Mouse (Mus musculus) frontal cortex, postnatal 36 days (tissue): Measurements from ENCODE around the gene Mex3a.

Experiments
- DNase-seq, 2 experiments: peaks; one replicate each; pipeline ENCODE4 v3.0.0; 2022; ENCODE audit warnings: low spot score in 2 of 2

Mex3a gene

DNA sequence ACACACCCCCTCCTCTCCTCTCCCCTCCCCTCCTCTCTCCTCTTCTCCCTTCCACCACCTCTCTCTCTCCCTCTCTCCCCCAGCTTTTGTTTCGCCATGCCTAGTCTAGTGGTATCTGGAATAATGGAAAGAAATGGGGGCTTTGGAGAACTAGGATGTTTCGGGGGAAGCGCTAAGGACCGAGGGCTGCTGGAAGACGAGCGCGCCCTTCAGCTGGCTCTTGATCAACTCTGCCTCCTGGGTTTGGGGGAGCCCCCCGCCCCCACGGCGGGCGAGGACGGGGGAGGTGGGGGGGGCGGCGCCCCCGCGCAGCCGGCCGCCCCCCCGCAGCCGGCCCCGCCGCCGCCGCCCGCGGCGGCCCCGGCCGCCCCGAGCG is at the start of gene Mex3a:
Gene Mex3a, plus strand, starts transcription at position 97 of the 376 bp plus-strand sequence.
- no peak for DNase-seq

DNA sequence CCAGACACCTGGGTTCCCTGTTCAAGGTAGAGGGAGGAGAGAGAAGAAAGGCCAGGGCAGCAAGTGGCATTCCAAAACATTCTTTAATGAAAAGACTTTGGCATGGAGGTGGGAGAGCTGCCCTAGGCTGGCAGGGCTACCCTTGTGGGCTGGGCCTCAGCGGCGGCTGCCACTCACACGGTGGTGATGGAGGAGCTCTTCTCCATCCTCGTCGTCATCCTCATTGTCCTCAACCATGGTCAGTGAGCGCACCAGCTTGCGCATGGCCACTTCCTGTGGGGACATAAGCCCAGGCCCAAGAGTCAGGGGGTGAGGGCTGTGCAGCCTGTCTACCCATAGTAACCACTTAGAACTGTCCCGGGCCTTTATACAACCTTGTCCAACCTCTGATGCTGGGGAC is 49.1 kb upstream of the Mex3a start:
- DNase-seq = no peak

DNA sequence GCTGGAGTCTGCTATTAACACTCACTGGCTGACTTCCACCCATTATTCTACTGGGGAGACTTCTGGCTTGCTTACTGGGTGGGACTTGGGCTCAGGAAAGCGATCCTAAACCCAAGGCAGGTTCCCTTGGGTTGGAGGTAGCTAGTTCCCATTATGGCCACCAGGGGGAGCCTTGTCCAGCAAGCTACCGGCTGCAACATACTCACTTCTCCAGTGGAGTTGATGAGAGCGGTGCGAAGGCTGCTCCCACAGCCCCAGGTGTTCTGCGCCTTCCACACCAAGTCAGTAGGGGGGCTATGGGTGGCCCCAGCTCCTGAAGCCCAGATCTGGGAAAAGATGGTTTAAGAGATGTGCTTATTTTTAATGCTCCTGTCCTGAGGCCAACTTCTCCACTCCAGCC is 48.6 kb upstream of the Mex3a start:
- peak; percentile 74 to 75 for DNase-seq

DNA sequence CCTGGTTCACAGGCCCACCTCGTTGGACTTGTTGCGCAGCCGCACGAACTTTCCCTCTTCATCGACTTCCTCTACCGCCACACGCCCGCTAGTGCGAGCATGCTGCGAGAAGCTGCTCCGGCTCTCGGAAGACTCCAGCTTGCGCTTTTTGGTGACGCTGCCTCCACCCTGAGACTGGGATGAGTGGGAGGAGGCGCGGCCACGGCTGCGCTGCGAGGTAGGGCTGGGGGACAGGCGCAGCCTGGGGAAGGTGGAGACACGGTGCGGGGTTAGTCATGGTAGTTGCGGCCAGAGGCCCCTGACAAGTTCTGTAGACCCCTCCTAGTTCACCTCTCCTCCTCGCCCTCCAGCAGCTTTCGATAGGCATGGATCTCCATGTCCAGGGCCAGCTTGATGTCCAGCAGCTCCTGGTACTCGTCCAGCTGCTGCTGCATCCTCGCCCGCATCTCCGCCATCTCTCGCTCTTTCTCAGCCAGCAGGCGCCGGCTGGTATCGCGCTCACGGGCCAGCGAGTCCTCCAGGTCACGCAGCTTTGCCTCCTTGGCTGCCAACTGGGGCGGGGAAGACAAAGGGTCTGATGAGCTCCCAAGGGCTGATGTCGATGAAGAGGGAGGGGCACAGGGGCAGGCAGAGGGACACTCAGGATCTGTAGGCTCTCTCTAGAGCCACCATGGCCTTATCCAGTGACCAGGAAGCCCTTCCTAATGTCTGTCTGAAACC is 47.4 kb upstream of the Mex3a start:
- peak; percentile 51 to 55 for DNase-seq

DNA sequence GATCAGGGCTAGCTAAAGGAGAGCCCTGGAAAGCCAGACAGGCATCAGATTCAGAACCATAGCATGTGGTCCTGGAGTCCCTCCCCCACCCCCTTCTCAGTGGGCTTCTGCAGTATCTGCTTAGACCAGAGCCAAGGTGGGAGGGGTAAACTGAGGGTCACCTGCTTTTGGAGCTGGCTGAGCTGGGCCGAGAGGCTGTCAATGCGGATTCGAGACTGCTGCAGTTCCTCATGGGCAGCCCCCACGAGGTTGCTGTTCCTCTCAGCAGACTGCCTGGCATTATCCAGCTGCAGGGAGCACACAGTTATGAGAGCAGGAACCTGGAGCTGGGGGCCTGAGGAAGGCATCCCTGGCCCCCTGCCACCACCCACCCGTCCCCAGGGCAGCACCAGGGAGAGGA is 46.2 kb upstream of the Mex3a start:
- no peak for DNase-seq

DNA sequence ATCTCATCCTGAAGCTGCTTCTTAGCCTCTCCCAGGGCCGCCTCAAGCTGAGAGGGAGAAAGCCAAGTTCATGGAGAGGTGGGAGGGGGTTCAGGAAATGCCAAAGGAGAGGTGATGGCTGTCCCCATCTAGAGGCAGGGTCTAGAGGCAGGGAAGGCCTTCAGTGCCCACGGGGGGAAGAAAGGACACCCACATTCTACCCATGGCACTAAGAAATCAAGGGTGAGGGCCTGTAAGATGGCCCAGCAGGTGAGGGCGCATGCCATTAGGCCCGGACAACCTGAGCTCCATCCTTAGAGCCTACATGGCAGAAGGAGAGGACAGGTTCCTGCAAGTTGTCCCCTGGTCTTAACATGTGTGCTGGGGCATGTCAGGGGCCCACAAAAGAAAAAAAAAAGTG is 45.3 kb upstream of the Mex3a start:
- DNase-seq = no peak

DNA sequence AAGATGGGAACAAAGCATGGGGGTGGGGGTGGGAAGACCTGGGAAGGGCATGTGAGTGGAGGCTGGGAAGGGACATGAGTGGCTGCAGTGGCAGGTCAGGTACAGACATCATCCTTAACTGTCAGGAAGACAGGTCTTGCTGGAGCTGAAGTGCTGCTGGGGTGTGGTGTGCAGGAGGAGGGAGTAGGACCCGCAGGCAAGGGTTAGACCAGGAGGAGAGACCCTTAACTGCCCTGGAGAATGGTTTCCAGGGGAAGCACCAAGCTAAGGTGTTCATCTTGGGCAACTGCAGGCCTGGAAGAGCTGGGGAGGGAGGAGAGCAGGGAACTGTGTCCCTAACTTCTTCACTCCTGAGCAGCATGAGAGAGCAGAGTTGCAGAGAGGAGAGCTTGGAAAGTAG is 44.8 kb upstream of the Mex3a start:
- no peak for DNase-seq

DNA sequence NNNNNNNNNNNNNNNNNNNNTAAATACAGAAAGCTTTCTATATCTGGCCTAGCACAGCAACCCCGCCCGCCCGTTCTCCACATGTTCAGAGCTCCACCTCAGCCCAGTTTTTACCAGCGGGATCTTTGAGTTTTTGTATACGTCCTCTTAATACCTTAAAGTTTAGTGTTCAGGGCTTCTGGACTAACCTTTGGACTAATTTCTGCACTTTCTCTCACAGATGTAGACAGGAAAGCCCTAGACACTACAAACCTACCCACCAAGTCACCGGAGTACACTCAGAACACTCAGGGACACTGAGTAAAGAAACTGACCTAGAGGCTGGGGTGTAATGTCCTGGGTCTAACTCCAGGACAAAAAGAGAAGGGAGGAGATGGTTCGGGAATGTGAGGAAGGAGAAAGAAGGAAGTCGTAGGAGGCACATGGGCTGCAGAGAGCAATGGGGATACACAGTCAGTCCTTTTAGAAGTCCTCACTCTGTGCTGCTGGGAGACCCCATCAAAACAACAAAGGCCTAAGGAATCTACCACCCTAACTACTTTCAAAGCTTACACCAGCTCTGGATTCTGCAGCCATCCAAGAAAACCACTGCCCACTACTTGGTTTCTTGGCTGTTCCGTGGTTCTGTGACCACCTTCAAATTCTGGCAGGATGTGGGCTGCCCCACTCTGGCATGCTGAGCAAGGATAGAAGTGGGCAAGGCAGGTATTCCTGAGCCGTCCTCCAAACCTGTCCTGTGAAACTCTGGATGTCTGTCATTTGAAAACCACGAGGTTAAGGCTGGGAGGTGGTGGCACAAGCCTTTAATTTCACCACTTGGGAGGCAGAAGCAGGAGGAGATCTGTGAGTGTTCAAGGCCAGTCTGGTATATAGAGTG is 38.3 kb upstream of the Mex3a start:
- no peak for DNase-seq

DNA sequence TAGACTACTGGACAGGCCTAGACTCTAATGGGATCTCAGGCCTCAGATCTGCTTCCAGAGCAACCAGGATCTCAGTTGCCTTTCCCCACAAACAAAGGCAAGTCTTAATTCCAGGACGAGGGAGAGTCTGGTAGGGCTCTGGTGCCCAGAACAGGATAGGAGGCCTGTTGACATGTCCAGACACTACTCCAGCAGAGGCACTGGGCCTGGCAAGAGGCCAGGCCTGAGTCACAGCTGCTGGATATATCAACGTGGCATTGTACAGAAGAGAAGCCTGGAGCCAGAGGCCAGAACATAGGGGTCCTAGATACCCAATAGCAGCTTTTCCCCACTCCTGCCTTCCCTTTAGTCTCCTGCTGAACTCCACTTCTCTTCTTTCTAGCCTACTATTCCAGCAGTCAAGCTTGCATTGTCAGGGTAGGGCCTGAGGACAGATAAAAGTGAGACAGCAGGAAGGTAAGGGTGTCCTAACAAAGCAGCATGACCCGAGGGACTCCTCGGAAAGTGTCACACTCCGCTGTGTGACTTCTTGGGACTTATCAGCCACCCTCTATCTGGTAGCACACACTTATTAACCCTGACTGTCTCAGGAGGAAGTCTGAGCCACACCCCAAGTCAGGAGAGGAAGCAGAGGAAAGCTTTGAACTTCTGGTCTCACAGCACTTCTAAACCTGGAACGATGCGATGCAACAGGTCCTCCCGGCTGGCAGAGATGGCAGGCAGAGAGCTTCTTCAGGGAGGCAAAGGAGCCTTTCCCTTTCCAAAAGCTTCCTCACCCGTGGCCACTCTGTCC is 37.2 kb upstream of the Mex3a start:
- DNase-seq = no peak

DNA sequence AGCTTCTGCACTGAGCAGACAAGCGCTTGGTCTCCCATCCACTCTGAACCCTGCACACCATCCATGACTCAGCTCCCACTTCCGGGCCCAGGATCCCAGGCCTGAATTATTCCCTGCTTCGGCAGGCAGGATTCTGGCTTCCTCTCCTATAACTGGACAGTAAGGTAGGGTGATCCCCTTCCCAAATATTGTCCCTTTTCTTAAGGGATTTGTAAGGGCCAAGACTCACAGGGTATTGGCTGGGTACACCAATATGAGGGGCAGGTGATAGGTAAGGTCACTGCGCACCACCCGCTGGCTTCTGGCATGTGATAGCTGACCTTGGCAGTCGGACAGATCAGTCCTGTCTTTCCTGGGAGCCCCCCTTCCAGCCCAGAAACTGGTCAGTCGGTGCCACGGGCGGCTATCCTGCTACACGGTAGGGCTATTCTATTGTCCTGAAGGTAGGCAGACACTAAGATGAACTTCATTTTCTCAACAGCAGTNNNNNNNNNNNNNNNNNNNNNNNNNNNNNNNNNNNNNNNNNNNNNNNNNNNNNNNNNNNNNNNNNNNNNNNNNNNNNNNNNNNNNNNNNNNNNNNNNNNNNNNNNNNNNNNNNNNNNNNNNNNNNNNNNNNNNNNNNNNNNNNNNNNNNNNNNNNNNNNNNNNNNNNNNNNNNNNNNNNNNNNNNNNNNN is 36.3 kb upstream of the Mex3a start:
- no peak for DNase-seq

DNA sequence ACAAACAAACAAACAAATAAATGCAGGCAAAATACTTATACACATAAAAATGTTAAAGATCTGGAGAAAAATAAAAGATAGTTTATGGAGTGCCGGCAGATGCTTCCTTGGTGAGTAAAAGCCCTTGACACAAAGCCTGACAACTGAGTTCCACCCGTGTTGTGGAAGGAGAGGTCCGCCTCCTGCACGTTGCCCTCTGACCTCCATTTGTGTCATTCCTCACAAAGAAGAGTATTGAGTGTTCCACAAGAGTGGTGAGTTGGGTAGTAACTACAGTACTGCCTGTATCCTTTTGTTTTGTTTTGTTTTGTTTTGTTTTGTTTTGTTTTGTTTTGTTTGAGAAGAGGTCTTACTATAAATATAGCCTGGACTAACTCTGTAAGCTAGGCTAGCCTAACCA is 32.6 kb upstream of the Mex3a start:
- no peak for DNase-seq

DNA sequence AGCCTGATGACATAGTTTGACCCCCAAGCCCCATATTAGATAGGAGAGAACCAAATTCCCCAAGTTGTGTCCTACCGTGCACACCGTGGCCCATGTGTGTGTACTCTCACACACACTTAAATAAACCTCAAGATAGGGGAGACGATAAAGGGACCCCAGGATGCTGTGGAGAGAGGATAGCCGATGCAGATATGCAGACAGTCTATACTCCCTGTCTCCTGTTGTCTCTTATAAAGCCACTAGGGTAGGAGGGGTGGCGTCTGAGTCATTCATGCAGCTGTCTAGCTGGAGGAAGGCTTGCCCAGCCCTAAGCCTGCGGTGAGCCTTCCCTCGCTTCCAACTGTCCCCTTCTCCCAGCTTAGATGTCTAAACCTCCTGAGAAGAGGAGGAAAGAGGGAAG is 32.1 kb upstream of the Mex3a start:
- no peak for DNase-seq

DNA sequence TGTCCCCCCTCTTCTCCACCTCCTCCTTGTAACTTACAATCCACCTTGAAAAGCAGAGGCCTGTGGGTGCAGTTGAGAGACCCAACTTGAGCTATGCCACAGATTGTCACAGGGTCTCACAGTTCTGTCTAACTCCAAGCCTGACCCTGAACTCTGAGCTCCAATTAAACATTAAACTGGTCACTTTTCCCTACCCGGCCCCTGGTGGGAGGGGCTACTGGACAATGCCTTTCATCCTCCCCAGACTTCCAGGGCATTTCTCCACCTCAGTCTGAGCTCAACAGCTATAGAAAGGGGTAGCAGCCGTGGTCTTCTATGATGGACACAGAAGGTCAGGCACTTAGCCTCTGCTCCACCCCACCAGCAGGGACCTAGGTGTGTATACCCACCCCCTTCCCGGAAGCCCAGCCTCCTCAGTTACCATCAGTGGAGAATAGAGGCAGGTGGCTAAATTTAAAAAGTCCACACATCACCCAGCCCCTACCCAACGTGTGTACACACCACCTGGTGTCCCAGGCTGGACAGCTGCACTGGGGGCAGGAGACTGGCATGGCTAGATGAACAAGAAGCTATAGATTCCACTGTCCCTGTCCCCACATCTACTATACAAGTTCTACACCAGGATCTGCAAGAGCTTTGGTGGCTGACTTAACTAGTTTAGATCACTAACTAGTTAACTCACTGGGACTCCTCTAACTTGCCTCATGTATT is 31.4 kb upstream of the Mex3a start:
- no peak for DNase-seq

DNA sequence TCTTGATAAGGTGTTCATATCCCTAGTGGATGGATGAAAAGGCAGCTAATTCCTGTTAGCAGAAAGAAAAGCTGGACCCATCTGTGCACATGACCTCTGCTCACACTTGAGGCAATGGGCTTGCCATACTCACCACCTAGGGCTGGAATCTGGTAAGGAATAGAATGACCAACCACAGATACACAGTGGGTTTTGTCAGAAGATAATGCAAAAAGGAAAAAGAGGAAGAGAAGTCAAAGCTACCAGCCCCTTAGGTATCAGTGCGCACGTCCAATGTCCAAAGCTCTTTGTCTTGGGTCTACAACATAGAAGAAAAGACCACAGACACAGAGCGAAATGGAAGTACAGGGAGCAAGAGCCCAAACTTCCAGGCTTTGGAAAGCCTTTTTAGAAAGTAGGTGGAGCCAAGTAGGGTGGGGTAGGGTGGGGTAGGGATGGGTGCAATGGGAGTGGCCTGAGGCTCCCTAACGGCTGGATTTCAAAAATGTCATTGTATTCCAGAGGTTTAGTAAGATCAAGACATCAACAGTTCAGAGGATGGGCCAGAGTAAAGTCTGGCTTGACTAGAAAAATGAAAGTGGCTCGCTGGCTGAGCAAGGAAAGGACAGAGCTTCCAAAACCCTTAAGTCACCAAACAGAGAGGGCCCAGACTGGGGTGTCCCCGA is 30.7 kb upstream of the Mex3a start:
- DNase-seq = no peak

DNA sequence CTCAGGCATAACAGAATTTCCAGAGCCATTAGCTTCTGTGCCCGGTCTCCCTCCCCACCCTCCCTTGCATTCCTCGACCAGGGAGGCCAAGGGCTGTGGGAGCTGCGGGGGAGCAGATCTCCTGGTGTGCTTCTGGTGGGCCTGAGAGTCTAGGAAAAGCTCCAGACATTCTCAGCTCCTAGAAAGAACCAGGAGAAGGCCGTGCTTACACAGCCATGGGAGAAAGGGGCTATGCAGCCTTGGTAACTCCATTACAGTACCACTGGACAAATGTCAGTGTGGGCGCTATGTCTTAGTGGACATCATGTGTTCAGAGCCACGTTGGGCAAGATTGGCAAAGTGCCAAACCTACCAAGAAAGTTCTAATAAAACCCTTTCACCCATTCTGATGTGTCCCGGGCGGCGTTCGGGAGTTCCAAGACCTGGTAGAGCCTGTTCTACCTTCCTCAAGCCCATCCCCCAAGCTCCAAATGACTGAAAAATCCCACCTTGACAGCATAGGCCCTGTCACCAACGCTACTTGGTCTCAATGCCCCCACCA is 30.1 kb upstream of the Mex3a start:
- no peak for DNase-seq

DNA sequence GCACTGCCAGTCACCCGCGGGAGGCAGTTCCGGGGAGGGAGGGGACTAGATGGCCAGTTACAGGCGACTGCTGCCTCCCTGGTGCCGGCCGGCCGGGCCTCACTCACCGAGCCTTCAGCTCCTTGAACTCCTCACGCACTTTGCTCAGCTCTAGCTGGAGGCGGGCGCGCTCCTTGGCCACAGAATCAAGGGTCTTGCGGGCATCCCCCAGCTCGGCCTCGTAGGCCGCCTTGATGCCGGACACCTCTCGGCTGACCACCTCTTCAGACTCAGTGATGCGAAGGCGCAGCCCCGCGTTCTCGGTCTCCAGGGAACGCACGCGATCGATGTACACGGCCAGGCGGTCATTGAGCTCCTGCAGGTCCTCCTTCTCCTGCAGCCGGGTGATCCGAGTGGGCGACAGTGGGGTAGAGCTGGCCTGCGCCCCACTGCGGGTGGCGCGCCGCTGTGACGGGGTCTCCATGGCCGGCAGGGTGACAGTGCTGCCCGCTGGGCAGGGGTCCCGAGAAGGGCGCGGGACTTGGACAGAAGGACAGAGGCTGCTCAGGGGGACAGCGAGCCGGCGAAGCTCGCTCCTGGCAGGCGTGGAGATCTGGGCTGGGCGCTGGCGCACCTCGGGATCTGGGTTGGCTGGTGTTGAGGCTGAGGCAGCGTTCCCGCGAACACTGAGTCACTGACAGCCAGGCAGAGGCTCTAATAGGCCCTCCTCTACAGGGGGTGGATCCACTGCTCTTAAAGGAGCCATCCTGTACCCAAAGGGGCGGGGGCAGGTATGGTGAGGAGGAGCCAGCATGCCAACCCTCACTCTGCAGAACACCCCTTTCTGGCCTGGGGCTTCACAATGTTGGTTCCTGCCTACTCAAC is 29.3 kb upstream of the Mex3a start:
- DNase-seq = peak; percentile 94

DNA sequence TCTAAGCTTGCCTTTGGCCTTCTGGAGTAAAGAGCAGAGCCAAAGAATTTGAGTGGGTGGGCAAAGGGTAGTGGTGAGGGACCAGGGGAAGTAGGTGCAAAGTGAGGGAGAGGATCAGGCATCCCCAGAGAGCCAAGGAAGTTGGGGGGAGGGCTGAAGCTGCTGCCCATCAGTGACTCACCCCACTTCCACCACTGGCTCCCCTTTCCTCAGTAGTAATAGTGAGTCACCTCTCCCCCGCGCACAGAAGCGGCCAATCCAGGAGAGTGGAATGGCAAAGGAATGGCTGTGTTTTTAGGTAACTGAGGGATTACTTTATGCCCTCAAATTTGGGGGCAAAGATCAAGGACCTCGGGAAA is 28.7 kb upstream of the Mex3a start:
- no peak for DNase-seq

DNA sequence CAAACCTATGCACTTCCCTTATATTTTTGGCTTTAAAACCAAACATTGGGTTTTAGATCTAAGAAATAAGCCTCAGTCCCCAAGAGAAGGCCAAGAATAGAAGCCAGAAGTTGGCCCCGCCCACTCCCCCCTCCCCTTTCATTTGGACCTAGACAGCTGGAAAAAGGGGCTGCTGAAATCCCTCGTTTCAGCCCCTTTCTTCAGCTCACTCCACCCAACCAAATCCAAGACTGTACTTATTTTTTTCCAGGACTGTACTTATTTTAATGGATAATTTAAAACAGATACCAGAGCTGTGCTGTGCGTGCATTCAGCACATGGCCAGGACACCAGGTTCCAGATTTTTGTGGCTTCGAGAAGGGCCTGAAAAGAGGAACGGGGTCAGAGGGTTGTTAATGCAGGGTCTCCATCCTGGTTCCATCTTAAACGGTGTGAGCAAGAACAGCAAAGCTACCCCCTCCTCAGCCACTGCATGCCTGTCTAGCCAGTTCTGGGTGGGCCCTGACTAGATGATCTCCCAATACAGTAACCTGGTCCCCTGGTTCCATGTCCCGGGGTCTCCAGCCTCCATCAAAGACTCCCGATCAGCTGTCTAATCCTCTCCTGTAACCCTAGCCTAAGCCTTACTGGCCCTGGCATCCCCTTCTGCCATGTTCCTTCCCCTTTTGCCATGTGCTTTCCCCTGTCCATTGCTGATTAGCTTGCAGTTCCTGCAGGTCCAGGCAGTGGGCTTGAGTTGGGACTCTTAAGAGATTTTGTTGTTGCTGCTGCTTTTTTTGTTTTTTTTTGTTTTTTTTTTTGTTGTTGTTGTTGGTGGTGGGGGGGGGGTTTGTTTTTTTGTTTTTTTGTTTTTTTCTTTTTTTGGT is 28.1 kb upstream of the Mex3a start:
- DNase-seq = no peak

DNA sequence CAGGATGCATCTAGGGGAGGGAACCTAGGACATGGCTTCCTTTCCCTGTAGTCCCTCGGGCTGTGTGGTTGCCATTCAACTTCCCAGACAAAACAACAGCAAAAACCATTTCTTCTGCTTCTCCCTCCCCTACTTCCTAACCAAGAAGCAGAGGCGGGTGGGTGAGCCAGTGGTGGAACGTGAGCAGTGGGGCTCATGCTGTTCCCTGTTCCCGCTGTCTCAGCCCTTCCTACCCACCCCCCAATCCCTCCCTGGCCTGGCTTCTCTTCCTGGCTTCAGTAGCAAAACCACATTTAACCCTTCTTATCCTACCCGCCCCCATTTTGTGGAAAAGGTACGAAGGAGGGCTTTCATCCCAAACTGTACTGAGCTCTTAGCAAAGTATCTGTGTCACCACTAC is 27.1 kb upstream of the Mex3a start:
- DNase-seq = no peak
